Mouse (Mus musculus) G1E (cell line): ENCODE data around the gene Trrap. TPM values are rescaled to one million over a fixed set of nuclear protein-coding genes. Genes with fewer than 3 reads are reported as not detected.

Source experiments
- ATAC-seq: 2 replicates; pipeline ENCODE4 v1.8.0; 2016; ENCODE audit warnings: mild to moderate bottlenecking; ENCODE audit not compliant: insufficient number of reproducible peaks, poor library complexity, low FRiP score, severe bottlenecking; ENCODE audit errors: extremely low read depth
- DNase-seq: peaks from one replicate; pipeline ENCODE4 v3.0.0; 2012; ENCODE audit warnings: low spot score
- H3K27me3 ChIP-seq: 2 replicates; pipeline ENCODE4 v1.6.1; 2012; ENCODE audit warnings: mild to moderate bottlenecking, low read length, inconsistent platforms; ENCODE audit not compliant: insufficient read depth
- H3K36me3 ChIP-seq: replicated peaks from 2 replicates; pipeline ENCODE3; 2012; ENCODE audit warnings: mild to moderate bottlenecking, inconsistent platforms
- H3K4me1 ChIP-seq: 2 replicates; pipeline ENCODE4 v1.6.1; 2012; ENCODE audit warnings: low read depth, low read length, inconsistent platforms, mixed read lengths; ENCODE audit not compliant: insufficient read depth
- H3K4me3 ChIP-seq: 2 replicates; pipeline ENCODE4 v1.5.1; 2012; ENCODE audit warnings: low read depth, mild to moderate bottlenecking, inconsistent platforms, low read length, moderate library complexity, mixed read lengths
- H3K9me3 ChIP-seq: replicated peaks from 2 replicates; pipeline ENCODE4 v1.6.1; 2012; ENCODE audit warnings: inconsistent platforms
- CTCF ChIP-seq: IDR thresholded peaks from 2 replicates; pipeline ENCODE4 v1.5.1; 2012; ENCODE audit warnings: low read depth, low read length, inconsistent platforms, mixed read lengths
- GATA1 ChIP-seq: IDR thresholded peaks from 2 replicates; pipeline ENCODE4 v1.6.1; 2012; ENCODE audit warnings: borderline replicate concordance, low read length, inconsistent platforms, mixed read lengths
- GATA2 ChIP-seq: IDR thresholded peaks from 2 replicates; pipeline ENCODE4 v1.6.1; 2012; ENCODE audit warnings: low read depth, low read length, inconsistent platforms, borderline replicate concordance
- POLR2AphosphoS5 ChIP-seq: IDR thresholded peaks from 2 replicates; pipeline ENCODE4 v1.6.1; 2012; ENCODE audit warnings: low read depth, low read length, inconsistent platforms; ENCODE audit not compliant: insufficient replicate concordance
- TAL1 ChIP-seq: conservative IDR thresholded peaks from 2 replicates; pipeline ENCODE4 v1.6.1; 2012; ENCODE audit warnings: low read depth, low read length, inconsistent platforms, mixed read lengths
- polyA plus RNA-seq: library from polyadenylated mRNA; stranded (reverse); fragments of >175 nt; gene quantifications from 2 replicates; pipeline ENCODE4 v1.2.3, GENCODE M21; 2012
- total RNA-seq, 2 experiments: library from RNA; stranded (forward) in 1 of 2; stranded (reverse) in 1 of 2; fragments of 200-1000 nt in 1 of 2; fragments of >200 nt in 1 of 2; fragmentation: Nextera tagmentation in 1 of 2; gene quantifications; 2 replicates each; pipeline ENCODE4 v1.2.3; 2014 to 2017

Gene Trrap
- total and polyA plus RNA-seq, 3 experiments = 41.2 to 152 (median 49.8) TPM

DNA sequence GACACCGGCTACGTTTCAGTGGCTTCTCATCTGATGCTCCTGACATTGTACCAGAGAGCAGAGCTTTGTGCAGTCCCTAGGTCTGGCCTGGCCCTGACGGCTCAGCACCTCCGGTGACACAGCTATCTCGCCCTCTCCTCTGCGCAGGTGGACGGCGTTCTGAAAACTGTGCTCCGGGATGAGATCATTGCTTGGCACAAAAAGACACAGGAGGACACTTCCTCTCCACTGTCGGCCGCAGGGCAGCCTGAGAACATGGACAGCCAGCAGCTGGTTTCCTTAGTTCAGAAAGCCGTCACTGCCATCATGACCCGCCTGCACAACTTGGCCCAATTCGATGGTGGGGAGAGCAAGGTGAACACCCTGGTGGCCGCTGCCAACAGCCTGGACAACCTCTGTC is 91.0 kb downstream of the Trrap start:
- no peak for TF ChIP-seq POLR2AphosphoS5
- no peak for TF ChIP-seq GATA2
- no peak for TF ChIP-seq GATA1
- TF ChIP-seq CTCF = no peak
- TF ChIP-seq TAL1 = no peak
- H3K4me3 ChIP-seq = no peak overlapping the region
- no peaks in the 10 kb centered on the region for H3K4me1 ChIP-seq
- DNase-seq = no peak
- H3K9me3 ChIP-seq = no peaks in the 10 kb centered on the region
- H3K27me3 ChIP-seq = no peaks in the 10 kb centered on the region
- no peak for ATAC-seq
- H3K36me3 ChIP-seq = peaks cover 75% of the 10 kb centered on the region

DNA sequence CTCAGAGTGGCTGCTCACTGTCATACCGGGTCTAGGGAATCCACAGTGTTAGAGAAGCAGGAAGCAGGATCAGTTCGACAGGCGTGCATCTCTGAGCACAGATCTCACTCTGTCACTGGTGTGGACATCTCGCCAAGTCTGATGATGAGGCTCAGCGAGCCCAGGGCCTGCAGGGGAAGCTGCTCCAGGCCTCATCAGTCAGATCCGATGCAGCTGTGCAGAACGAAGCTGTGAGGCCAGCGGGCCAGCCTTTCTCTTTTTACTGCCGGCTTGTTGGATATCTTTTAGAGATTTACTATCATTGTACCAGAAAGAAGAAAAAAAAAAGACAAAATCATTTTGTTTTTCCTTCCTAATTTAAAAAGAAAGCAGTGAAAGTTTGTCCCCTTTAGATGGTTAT is 91.8 kb downstream of the Trrap start:
- H3K4me1 ChIP-seq = no peaks in the 10 kb centered on the region
- H3K9me3 ChIP-seq = no peaks in the 10 kb centered on the region
- no peaks in the 10 kb centered on the region for H3K27me3 ChIP-seq
- no peak overlapping the region for H3K4me3 ChIP-seq
- H3K36me3 ChIP-seq = peaks cover 67% of the 10 kb centered on the region
- TF ChIP-seq CTCF = no peak
- TF ChIP-seq GATA1 = no peak
- TF ChIP-seq TAL1 = no peak
- no peak for TF ChIP-seq GATA2
- no peak for TF ChIP-seq POLR2AphosphoS5
- ATAC-seq (no peak), DNase-seq (no peak)

DNA sequence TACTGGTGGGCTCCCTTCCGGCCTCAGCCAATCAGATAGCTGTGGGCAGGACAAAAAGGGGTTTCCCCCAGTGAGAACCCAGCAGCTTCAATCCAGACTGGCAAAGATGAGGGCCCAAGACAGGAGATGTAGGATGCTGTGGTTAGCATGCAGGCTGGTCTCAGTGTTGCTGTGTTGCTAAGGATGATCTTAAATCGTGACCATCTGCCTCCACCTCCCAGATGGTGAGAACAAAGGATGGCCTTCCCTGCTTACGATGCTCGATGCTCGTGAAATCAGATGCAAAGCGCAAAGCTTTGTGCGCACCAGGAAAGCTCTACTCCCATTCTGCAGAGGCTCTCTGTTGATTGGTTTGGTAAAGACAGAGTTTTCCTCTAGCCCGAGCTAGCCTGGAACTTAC is 93.4 kb downstream of the Trrap start:
- Histone ChIP-seq H3K4me3 (no peak overlapping the region), H3K9me3 (no peaks in the 10 kb centered on the region), H3K27me3 (no peaks in the 10 kb centered on the region), H3K36me3 (peaks cover 51% of the 10 kb centered on the region), H3K4me1 (no peaks in the 10 kb centered on the region)
- TF ChIP-seq GATA2 = no peak
- TF ChIP-seq GATA1 = no peak
- TF ChIP-seq POLR2AphosphoS5 = no peak
- no peak for TF ChIP-seq TAL1
- no peak for TF ChIP-seq CTCF
- ATAC-seq = no peak
- no peak for DNase-seq

DNA sequence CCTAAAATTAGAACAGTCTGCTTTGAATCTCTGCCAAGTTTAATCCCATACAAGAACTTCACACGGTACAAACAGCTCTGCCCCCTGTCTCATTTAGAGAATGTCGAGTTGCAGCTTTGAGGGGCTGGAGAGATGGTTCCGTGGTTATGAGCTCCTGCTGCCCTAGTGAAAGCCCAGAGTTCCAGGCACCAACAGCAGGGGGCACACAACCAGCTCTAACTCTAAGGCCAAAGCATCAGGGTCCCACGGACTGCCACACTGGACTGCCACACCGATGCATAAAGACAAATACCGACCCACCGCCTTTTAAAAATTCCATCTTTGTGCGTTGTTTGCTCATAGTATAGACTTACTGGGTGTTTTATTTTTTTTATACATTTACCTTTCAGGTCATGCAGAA is 99.4 kb downstream of the Trrap start:
- TF ChIP-seq POLR2AphosphoS5 (no peak), TAL1 (no peak), CTCF (no peak), GATA1 (no peak), GATA2 (no peak)
- no peaks in the 10 kb centered on the region for H3K27me3 ChIP-seq
- no peaks in the 10 kb centered on the region for H3K4me1 ChIP-seq
- no peak overlapping the region for H3K4me3 ChIP-seq
- H3K36me3 ChIP-seq = no peaks in the 10 kb centered on the region
- DNase-seq (no peak), ATAC-seq (no peak)
- H3K9me3 ChIP-seq = no peaks in the 10 kb centered on the region

DNA sequence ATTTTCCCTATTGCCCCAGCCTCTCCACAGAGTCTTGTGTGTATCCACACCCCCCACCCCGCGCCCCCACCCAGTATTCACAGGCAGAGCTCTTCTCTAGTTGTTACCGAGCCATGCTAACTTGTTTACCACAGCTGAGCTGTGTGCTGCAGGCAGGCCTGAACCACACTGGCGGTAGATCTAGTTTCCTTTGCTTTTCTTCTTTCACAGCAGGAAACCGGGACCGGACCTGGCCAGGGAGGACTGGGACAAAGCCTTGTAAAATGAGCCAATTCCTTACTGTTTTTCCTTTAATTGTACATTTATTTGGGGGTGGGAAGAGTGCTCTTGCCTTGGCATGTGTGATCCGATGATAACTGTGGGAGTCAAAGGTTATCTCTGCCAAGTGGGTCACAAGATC is 101.9 kb downstream of the Trrap start:
- H3K27me3 ChIP-seq = peaks cover 2% of the 10 kb centered on the region; the same call in 1 of the 2 replicates
- ATAC-seq = no peak
- DNase-seq = no peak
- no peak overlapping the region for H3K4me3 ChIP-seq
- TF ChIP-seq GATA2 (no peak), POLR2AphosphoS5 (no peak), TAL1 (no peak), GATA1 (no peak), CTCF (no peak)
- no peaks in the 10 kb centered on the region for H3K9me3 ChIP-seq
- no peaks in the 10 kb centered on the region for H3K4me1 ChIP-seq
- H3K36me3 ChIP-seq = no peaks in the 10 kb centered on the region

DNA sequence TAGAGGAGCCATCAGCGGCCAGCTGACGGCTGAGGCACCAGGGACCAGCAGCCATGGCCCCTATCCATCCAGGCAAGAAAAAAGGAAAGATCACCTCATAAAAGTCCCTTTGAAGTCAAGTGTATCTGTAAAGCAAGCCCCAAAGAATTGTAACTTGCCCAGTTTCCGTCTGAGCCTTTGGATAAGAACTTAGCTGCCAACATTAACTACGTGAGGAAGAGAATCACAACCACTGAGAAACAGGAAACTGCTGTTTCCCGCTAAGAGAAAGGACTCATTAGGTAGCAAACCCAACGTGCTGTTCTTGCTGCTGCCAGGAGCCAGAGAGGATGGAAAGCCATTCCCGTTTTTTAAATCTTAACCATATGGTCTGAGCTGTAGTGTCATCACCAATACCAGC is 103.2 kb downstream of the Trrap start:
- Histone ChIP-seq H3K4me1 (no peaks in the 10 kb centered on the region), H3K9me3 (no peaks in the 10 kb centered on the region)
- no peak for TF ChIP-seq TAL1
- no peak for TF ChIP-seq GATA2
- no peak for TF ChIP-seq CTCF
- no peak for TF ChIP-seq POLR2AphosphoS5
- TF ChIP-seq GATA1 = no peak

More for the DNA sequence above, 103.2 kb downstream of the Trrap start:
- no peak overlapping the region for H3K4me3 ChIP-seq
- DNase-seq = no peak
- ATAC-seq = no peak
- peaks cover 2% of the 10 kb centered on the region; the same call in 1 of the 2 replicates for H3K27me3 ChIP-seq
- H3K36me3 ChIP-seq = no peaks in the 10 kb centered on the region
